Mouse (Mus musculus) thymus, postnatal 4 days (tissue): ENCODE results near the gene Mybpc3.

ENCODE experiments used
- DNase-seq: peaks from one replicate; pipeline ENCODE4 v3.0.0; 2021

Gene Mybpc3

DNA sequence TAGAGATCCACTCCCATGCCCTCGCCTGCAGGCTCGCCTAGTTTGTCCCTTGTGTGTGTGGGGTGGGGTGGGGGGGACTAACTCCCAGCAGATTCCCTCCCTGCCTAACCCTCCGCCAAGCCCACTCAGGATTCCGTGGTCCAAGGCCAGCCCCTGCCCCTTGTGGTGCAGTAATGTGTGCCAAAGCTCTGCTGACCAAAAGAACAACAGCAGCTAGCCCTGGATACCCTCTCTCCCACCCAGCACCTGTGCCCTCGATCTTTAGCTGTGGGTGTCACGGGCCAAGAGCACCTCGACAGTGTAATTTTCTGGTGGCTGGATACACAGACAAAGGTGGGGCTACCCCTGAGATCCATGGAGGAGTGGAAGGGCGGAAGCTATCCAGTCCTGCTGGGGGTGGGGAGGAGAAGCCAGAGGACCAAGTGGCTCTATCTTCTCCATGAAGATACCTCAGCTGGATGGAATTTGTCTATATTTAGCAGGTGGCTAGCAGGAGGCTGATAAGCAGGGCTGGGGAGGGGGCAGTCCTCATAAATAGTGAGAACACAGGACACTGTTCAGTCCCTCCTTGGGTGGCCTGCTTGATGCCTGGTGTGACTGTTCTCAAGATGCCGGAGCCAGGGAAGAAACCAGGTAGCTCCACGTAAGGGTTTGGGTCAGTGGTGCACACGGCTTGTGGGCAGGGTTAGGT, at the start of gene Mybpc3:
TSS of gene Mybpc3 (plus strand) at position 560 of the 691 bp plus-strand sequence.
- DNase-seq = no peak

DNA sequence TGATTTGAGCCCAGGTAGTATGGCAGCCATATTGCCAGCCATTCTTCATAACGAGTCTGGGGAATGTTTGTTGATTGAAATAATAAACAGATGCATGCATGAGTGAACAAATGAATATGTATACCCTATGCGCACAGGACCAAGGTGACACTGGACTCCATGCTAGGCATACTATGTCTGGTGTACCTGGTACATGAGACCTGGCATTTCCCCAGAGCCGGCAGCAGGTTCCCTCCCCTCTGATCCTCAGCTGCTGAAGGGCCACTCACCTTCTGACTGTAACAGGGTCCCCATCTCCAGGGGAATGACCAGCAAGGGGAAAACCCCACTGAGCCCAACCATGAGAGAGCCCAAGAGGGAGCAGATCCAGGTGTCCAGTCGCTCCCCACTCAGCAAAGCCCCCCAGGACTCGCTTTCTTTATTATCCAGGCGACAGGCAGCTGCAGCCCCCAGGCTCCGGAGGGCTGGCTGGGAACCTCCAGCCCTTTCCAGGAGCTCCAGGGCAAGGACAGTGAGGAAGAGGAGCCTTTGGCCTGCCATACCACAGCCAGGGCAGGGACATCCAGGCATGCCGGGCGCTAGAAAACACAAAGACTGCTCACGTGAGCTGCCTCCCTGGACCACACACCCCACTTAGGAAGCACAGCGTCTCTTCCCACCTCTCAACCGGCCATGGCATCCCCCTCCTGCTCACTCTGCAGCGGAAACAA, 49.6 kb upstream of the Mybpc3 start:
- no peak for DNase-seq

DNA sequence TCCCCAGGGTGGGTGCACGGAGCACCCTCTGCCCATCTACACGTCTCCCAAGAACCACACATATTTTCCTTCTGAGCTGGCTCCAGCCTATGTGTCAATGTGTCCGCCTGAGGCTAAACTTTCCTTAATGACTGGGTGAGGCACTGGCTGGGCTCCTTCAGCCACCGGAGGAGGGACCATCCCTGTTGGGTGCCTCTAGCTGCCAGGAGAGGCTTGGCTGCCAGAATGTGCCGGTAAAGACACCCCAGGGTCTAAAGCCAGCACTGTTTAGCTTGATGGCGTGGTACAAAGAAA, 49.1 kb upstream of the Mybpc3 start:
- DNase-seq = no peak

GRCm38 (mm10) chr2:91069306-91070000, 48.5 kb upstream of the Mybpc3 start:
- no peak for DNase-seq

DNA sequence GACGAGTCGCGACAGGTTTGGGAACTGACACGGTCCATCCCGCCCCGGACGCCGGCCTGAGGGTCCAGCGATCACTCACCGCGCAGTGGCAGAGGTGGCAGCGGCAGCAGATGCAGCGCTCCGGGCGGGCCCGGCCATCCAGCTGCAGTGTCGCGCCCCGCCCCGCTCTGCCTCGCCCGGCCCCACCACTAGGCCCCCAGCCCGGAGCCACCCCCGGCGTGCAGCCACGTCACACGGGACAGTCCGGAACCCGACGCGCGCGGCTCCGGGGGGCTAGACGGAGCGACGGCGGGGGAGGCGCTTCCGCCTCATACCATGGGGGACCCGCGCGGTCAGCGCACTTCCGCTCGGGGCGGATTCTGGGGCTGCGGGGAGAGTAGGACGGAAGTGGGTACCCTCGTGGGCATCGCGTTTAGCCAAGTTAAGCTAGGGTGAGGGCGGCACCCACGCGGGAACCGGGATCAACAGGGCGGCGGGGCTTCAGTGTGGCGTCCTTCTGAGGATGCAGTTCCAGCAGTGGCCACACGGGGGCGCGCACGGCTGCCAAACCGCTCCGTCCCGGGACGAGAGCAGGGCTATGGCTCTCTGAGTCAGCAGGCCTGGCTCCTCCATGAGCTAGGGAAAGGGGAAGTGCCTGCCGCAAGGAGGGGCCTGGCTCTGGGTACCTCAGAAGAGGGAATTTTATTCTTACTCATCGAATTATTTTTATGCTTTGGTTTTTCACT, 47.7 kb upstream of the Mybpc3 start, which contains the start of gene Slc39a13:
TSS of gene Slc39a13 (minus strand) at position 342 of the 725 bp plus-strand sequence.
- peak; percentile 97 for DNase-seq

- DNase-seq = peak; percentile 30
These were observed 46.9 kb upstream of the Mybpc3 start for GRCm38 (mm10) chr2:91071059-91071458.

GRCm38 (mm10) chr2:91072092-91072491, 45.9 kb upstream of the Mybpc3 start:
- DNase-seq = no peak

- no peak for DNase-seq
These were observed 40.0 kb upstream of the Mybpc3 start for GRCm38 (mm10) chr2:91077957-91078313.

DNA sequence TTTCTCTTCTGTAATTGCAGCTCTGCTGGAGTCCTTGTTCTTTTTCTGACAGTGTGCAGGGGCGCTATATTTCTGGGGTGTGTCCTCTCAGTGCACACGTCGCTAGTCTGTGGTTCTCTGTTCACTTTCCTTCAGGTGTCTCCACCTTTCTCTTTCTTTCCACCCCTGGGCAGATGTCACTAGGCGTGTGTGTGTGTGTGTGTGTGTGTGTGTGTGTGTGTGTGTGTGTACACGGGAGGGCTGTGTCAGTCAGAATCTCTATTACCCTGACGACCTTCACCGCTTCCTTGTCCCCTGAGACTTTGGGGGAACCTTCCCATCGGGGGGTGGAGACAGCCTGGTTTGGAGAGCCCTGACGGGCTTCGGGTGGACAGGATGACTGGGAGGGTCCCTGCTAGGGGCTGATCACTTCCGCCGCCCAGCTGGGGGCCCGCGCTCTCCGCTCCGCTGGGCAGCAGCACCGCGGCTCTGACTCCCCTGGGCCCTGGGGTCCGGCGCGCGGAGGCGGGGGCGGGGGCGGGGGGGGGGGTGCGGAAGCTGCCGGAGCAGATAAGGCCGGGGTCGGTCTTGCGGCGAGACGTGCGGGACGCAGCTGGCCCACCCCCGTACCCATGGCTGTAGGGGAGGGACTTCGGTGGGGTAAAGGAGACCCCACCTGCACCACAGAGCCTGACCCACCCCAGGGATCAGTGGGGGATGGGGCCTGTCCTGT, 39.5 kb upstream of the Mybpc3 start:
- peak; percentile 48 for DNase-seq

GRCm38 (mm10) chr2:91079026-91079384, 38.9 kb upstream of the Mybpc3 start:
- no peak for DNase-seq

- no peak for DNase-seq
These were observed 37.0 kb upstream of the Mybpc3 start for GRCm38 (mm10) chr2:91080784-91081513.

DNA sequence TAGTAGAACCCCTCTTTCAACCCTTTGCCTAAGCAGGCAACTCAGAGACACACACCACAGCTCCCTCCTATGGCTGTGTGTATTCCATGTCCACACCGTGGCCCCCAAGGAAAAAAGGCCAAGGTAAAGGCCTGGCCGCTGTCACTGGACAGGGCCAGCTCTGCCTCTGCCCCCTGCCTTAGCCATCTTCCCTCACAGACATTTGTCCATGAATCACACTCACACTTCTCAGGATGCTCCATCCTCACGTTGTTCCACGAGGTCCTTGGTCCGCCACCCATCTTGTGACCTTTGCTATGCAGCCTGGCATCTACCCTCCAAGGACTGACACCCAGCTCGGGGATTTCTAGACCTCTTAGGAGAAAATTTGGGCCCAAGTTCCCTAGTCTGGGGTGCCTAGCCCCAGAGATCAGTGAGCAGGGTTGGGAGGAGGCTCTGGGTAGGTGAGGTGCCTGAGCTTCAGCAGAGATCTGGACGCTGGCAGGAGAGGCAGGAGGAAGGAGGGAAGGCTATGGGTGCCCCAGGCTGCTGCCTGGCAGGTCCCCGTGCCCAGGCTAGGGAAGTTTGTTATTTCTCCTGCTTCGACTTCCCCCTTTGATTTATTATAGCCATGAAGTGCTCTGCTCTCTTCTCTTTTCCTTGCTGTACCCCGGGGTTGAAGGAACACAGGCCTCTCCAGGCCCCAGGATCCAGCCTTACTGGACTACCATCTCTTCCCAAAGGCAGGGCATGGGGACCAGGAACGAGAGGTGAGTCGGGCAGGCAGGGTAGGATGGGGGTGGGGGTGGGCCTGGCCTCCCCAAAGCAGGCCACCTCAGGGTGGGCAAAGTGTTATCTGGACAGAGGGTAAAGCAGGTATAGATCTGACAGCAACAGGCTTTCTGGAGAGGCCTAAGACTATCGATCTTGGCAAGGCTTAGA, 35.9 kb upstream of the Mybpc3 start, which contains the start of gene Spi1:
TSS of gene Spi1 (plus strand) at position 616 of the 921 bp plus-strand sequence.
- no peak for DNase-seq

GRCm38 (mm10) chr2:91082844-91083243, 35.1 kb upstream of the Mybpc3 start:
- DNase-seq = peak; percentile 75

DNA sequence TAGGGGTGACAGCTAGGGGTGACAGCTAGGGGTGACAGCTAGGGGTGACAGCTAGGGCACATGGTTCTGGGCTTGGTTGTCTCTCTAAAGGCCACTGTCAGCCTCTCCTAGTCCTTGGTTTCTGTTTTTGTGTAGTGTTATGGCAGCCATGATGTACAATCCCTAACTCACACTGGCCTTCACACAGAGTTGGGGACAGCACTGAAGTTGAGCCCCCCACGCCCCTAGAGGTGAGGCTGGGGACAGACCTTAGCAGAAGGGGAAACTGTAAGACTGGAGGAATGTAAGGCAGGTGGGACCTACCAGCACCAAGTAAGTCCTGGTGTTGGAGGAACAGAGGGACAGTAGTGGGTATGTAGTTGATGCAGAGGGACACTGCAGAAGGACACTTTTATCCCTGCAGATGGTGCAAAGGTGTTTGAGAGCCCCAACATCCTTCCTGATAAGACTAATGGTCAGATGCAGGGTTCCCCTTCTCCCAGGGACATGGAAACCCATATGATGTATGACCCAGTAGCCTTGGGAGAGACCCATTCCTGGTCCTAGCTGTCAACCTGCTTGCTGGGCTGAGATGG, 34.5 kb upstream of the Mybpc3 start:
- DNase-seq = peak; percentile 62

DNA sequence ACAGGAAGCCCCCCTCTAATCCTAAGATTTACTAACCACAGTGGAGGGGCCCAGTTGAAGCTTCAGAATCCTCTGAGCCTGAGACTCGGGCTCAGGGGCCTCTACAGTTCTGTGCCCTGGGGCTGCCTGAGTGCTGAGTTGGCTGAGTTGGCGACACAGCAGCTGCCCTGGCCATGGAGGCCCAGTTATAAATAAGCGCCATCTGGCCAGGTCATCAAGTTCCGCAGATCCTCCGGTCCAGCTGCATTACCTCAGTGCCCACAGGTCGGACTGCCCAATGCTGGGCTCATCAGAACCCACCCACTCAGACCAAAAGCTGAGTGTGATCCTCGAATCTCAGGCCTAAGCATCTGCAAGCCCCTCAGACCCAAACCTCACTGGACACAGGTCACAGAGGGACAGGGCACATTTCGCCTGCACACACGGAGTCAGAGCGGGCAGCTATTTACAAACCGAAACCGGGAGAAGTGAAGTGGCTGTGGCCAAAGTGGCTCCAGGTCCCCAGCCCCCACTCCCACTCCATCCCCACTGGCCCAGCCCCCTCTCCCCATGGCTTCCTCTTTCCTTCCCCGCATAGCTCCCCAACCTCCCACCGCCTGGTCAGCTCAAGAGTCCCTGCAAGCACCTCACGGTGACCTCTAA, 33.6 kb upstream of the Mybpc3 start:
- DNase-seq = no peak

- no peak for DNase-seq
These were observed 32.2 kb upstream of the Mybpc3 start for GRCm38 (mm10) chr2:91085494-91086391.

DNA sequence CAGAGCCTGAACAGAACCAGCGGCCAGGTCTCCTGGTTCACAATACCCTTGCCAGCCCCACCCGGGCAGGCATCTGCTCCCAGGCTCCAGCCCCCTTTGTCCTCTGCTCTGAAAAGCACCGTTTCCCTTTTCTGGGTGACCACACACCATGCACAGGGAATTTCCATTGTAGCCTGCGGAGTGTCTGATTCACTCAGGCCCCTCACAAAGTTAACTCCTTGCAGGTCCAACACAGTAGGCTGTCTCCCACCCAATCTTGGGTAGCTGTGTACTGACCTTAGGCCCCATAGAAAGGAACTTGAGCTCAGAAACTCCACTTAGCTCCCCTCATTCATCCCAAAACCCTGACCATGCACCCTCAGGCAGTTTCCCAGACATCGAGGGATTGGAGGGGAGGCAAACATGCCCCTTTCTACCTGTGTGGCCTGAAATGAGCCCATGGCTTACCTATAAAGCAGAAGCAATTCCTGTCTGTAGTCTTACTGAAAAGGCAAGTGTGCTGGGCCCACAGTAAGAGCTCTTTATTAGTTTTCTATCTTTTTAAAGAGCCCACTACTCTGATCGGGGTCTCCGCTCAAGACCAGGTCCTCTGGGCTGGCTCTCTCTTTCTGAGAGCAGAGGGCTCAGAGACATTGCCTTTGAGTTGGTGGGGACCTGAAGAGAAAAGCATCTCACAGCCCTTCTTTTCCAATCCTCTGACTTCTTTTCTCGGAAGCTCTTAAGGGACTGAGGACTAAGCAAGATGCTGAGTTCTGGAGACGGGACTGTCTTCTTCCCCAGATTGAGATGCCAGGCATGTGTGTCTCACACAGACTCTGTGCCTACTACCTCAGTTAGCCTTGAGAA, 31.3 kb upstream of the Mybpc3 start:
- no peak for DNase-seq

GRCm38 (mm10) chr2:91087453-91087852, 30.5 kb upstream of the Mybpc3 start:
- DNase-seq = no peak
